Mouse (Mus musculus) urinary bladder, postnatal 10 days (tissue): ENCODE measurements around the gene Ncl.

ENCODE experiments used
- DNase-seq: peaks from one replicate; pipeline ENCODE4 v3.0.0; 2022; ENCODE audit warnings: low spot score

Ncl gene

DNA sequence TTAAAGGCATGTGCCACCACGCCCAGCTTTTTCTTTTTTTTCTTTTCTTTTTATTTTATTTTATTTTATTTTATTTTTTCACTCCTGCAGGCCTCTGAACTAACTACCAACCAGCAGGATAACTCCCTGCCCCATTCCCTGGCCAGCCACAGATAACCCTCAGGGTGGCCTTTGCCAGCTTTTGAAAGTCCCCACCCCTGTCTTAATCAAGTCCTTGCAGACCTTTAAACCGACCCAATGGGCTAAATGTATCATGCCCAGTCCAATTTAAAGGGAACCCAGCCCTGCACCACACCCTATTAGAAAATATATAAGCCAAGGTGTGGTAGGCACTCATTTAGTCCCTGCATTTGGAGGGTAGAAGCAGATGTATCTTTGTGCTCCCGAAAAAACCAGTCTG lies 46.9 kb downstream of the Ncl start:
- DNase-seq = no peak

DNA sequence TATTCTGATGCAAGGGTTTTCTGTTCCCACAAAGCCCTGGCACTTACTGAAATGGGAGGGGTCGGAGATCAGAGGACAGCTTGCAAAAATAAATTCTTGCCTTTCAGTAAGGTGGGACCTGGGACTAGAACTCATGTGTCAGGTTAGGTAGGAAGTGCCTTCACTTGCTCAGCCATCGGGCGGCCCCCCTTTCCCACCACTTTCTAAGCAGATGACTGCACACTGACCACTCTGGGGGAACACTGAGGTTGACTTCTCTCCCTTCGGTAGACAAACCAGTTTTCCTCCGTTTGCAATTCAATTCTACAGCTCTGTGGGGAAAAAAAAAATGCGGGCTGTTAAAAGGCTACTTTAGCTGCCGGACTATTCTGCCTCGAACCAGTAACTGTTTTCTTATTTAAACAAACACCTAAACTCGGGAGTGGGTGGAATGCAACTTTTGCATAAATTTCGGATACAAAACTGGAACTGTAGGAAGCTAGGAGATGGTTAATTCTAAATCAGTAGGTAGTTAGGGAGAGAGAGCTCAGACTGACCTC lies 47.7 kb downstream of the Ncl start:
- no peak for DNase-seq

DNA sequence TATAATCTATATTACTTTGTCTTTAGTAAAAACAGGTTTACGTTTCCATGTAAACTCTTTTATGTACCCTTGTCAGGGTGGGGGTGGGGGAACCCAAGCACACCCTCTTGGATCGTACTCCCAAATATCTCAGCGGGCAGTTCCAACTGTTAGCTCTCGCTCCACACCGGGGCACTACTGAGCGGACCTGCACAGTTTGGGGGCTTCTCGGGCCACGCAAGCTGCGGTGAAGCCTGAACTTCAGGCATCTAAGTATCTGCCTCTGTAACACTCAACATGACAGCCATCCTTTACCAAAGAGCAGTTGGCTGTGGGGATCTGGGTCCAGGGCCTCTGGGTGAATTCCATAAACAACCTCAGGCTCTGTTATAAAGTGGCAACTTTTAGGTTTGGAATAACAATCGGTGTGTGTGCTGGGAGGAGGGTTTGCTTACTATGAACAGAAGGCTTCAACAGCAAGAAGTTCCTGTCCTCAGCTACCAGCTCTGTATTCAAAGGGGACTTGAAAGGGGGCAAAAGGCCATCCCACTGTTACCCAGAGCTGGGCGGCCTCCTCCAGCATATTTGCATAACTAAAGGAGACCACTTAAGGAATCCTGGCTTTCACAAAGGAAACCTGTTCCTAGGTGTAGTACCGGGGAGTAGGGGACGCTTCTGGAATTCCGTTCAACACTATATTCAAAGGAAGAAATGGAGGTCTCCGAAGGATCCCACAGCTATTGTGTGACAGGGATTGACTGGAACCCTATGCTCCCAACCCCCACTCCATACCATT lies 48.5 kb downstream of the Ncl start:
- no peak for DNase-seq

DNA sequence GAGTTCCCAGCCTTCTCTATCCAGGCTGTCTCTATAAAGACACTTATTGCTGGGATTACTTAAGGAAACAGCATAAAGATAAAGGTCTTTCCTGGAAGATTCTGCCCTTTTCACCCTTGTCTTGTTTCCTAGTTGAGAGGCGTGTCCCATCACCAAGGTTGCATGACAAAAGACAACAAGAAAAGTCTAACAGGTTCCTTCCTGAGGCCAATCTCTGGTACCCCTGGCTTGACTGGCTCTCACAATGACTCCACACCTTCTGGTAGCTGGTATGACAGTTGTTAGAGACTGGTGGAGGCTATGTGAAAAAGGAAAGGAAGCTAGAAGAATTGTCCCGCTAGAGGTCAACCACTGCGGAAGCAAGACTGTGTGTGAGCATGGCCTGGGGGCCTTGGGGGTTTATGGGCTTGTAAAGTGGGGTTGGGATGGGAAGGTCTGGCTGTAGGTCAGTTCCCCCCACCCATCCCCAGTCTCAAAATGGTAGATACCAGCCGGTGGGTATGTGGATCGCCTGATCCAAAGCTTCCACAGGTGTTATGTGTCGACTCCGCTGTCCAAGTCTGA lies 49.8 kb downstream of the Ncl start:
- no peak for DNase-seq

DNA sequence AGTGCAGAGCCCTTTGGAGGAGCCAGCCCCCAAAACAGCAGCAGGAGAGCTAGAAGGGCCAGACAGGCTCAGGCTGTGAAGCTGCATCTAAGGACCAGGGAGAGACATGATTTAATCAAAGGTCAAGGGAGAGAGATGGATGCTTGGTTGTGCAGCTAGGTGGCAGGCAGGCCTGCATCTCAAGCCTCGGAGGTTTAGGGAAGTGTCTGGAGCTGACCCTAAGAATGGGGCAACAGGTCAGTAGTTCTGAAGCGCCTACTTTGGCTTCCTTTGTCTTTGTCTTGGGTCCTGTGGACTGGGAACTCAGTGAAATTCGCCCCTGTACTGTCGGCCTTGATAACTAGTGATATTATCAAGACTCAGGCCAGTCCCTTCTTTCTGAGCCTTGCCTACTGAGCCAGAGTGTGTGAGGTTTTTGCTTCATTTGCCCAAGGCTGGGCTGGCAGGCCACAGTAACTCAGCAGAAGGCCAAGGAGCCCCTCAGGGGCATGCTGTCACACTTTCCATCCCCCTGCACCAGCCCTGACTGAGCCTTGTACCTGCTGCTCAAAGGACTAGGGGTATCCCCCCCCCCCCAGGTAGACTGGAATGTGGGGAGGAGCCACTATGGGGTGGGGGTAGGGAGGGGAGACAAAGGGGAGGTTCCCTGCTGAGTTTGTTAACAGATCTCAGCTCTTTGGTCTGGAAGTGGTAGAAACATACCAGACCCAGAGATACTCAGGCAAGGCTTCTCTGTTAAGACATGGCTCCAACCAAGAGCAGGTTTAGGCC lies 51.1 kb downstream of the Ncl start:
- DNase-seq = no peak

DNA sequence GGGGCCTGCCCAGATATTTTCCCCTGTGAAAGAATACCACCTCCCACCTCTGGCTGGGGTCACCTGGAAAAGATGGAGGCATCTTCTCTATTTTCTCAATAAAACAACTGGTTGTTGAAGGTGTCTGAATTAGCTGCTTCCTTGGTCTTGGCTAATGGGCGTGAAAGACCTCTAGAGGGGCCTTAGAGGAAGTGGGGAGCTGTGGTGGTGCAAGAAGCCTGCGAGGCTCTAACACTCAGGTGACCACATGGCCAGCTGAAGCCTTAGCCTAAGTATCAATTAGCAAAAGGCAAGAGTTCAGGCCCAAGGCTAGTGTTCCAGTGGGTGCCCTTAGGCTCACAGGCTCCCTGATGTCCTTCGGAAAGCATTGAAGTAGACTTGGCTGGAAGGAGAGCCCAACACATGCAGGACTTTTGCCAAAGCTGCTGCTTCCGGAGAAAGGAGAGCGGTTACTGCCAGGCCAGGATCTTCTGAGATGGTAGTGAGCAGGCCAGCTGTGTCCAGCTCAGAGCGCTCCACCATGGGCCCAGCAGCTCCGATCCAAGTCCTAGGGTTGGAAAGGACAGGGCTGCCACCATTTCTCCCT lies 51.9 kb downstream of the Ncl start:
- DNase-seq = no peak

DNA sequence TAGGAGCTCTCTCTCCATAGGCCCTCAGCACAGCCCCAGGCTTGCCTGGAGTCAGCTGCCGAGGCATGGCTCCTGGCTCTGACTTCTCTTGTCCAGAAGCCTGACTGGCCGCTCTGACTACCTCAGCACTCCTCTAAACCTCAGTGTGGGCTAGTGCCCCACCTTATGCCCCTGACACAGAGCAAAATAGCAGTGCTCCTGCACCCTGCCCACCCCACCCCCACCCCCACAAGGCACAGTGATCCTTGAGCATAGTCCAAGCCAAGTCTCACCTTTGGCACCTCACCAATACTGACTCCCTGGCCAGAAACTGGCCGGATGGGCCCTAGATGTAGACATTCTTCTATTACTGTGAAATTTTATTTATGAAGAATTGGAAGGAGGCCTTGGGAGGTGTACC lies 52.5 kb downstream of the Ncl start:
- DNase-seq = no peak

DNA sequence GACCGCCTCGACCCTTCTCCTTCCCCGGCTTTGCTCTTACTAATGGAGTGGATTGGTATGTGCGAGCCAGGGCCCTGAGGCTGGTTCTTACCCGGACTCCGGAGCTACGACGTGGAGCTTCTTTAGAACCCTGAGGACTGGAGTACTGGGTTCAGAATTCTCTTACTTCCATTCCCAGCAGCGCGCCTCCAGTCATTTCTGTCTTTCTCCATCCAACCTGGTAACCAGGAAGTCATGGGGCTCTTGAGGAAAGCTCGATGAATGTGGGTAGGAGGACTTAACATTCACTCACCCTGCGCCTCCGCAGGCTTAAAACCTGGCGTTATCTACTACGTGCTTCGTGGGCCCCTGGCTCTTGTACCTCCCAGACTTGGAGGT lies 55.3 kb downstream of the Ncl start:
- no peak for DNase-seq

DNA sequence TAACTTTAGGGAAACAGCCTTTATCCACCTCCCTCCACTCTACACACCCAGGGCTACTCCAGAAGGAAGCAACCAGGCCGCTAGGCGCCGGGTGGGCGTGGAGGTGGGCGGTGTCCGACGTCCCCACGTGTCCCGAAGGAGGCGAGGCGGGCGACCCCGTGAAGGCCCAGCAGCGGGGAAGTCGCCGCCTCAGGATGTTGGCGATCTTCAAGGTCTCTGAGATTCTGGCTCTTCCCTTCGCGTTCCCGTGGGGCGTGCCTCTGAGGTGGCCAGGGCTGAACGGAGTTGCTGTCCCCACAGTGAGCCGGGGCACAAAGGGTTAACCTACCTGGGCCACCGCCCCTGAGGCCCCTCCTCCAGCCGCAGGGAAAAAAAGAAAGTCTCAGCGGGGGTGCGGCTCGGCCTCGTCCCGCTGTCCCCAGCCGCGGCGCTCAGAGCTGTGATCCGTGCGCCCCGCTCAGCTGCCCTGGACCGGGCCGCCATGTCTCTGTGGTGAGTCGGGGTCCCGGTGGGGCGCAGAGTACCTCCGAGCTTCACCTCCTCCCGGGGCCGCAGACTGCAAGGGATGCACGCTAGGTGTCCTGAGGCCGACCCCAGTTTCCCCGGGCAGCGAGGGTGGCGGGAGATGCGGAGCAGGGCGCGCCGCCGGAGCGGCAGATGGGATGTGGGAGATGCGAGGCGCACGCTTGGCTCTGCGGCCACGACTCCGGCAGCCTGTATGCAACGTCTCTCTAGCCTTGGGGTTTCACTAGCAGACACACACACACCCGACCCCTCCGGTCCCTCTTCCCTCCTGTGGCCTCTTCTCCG lies 55.9 kb downstream of the Ncl start:
- DNase-seq = no peak

DNA sequence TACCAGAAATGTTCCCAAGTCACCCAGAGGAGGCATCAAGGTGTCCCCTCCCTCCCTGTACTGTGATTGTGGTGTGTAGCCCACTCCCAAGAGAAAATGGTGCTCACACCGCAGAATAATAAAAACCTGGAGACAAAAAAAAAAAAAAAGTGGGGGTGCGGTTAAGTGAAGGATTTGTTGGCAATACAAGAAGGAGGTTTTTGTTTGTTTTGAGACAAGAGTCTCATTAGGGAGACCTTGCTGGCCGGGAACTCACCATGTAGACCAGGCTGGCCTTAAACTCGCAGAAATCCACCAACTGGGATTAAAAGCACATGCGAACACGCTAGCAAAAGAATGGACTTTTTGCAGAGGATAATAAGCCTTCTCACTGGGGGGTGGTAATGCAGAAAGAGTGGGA lies 56.7 kb downstream of the Ncl start, which contains the start of gene B3gnt7:
TSS of gene B3gnt7 (plus strand) at position 301 of the 400 bp plus-strand sequence.
- DNase-seq = no peak

DNA sequence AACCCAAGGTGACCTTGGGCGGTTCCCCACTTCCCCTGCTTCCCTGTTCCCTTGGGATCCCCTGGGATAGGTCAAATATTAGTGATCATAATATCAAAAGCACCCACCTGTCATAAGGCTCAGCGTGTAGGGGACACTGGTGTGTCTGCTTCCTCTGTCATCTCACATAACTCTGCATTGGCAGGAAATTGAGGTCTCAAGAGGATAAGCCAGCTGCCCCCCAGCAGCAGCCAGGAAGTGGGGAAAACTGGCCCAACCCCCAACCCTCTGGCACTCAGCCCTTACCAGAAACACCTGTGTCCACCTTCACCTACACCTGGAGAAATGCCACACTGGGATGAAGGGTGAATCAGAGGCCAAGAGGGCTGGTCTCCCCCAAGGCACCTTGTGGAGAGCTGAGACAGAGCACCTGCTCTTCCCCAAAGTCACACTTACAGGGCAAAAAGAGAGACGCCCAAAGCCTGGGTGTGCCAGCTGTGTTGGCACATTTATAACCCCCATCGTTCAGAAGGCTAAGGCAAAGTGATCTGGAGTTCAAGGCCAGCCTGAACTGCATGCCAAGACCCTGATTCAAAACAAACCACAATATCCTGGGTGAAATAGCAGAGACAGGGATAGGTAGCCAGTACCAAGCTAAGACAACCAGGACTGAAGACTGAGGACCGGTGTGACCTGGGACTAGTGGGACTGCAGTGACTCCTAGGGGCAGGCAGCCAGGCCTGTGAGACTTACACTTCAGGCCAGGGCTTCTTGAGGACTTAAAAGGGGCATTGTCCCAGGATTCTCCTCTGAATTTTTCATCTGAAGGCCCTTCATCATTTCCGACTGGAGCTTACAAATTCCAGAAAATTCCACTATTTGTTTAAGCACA lies 57.7 kb downstream of the Ncl start:
- no peak for DNase-seq

DNA sequence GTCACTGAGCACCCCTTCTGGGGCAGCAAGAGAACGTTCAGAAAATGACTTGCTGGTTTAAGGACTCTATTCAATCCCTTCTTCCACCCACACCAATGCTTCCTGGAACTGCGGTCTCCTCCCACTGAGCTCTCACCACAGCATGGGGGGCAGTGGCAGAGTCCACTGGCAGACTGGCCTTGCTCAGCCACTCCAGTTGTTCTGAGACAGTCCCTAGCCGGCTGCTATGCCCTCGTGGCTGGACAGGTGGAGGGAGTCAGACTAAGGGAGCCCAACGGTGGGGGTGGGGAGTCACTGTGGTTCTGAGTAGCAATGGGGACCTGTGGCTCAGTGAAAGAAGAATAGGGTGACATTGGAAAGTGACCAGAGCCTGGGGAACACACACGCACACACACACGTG lies 58.5 kb downstream of the Ncl start:
- no peak for DNase-seq

DNA sequence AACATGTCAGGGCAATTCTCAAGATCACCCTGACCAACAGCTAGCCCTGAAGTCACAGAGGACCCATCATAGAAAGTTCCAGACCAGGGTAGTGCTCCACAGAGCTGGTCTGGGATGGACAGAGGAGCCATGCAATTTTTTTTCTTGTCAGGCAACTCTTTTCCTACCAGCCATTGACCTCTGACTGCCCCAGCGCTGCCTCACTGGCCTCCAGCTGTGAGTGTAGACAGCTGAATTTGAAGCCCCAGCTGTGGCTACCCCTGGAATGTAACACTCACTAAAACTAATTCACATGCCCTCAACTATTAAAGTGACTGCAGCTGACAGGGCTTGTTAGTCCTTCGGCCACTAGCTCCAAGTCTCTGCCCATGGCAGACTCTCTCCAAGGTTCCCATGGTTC lies 59.1 kb downstream of the Ncl start:
- no peak for DNase-seq
